Mouse (Mus musculus) stomach, postnatal 0 days (tissue): ENCODE measurements at regions not wholly inside any gene's neighbourhood (a gene's known extent, or its start where the extent isn't known, plus 50 kb on each side); places are given as distances from the start of the nearest gene placed in this dataset.

ENCODE experiments used
- CTCF ChIP-seq: IDR thresholded peaks from 2 replicates; pipeline ENCODE4 v1.5.1; 2016; ENCODE audit warnings: antibody characterized with exemption, low read depth, mild to moderate bottlenecking, moderate library complexity
- EP300 ChIP-seq: optimal IDR thresholded peaks from 2 replicates; pipeline ENCODE3; 2016; ENCODE audit warnings: antibody characterized with exemption

DNA sequence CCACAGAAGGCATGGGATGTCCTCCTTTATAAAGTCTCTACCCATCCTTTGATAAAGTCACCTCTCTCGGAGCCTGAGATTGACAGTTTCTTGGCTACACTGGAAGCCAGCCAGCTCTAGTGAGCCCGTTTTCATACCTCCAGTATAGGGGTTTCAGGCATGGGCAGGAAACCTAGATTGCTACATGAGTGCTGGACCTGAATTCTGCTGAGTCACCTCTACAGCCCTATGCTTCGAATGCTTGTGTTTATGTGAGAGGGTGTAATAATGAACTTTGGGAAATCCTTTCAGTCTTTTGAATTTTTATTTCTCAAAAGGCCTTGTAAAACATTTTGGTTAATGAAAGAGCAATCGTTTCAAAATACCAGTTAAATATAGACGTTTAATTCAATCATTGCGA lies 53.5 kb upstream of the Itga4 start:
- TF ChIP-seq CTCF: no peak
- no peak for TF ChIP-seq EP300
